22 mouse cellular contexts compared by ENCODE assay signal in the genomic region with DNA sequence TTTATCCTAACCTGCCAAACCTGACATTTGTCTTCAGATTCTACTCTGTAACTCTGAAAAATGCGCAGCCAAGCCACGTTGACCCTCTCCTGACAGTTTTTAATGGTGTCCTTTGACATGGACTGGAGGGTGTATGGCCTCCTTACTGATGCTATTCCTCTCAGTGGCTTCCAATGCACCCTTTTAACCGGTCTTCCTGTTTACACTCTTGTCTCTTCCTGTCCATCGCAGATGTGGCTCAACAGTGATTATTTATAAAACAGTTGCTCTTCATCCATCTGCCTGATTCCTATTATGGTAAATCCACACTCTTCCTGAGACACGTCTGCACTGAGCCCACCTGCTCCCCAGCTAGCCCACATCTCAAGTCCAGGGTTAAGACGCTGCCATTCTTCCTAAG.
"Had no signal": no experiment of that assay in that cellular context is flagged by ENCODE, and none has a peak within 500 bp of the region (broad histone marks: within the 10 kb centered on the region; RNA-seq: fewer than 3 reads in every experiment).

No protein-coding gene starts in this region.

- H3K4me2 ChIP-seq: limb, embryonic 13.5 days; lung, embryonic 14.5 days; midbrain, embryonic 15.5 days; neural tube, embryonic 12.5 days; neural tube, embryonic 15.5 days; stomach, embryonic 15.5 days had no signal

- H3K9ac ChIP-seq: limb, embryonic 13.5 days; liver, embryonic 14.5 days; liver, postnatal 0 days; lung, embryonic 14.5 days; midbrain, embryonic 15.5 days; neural tube, embryonic 12.5 days; neural tube, embryonic 15.5 days; stomach, embryonic 15.5 days had no signal

- H3K36me3 ChIP-seq: stomach, embryonic 15.5 days had no signal

- H3K4me3 ChIP-seq: layer of hippocampus, adult 2 months; limb, embryonic 10.5 days; limb, embryonic 13.5 days; megakaryocyte, embryonic 14.5 days; midbrain, embryonic 10.5 days; midbrain, embryonic 15.5 days; neural tube, embryonic 12.5 days; neural tube, embryonic 15.5 days; stomach, embryonic 15.5 days had no signal

- DNase-seq: kidney, adult 18-20 months; kidney, postnatal 25 days; layer of hippocampus, adult 9-11 months; liver; liver, postnatal 0 days; lung, embryonic 14.5 days; lung, postnatal 14 days; right cerebral cortex, postnatal 25 days; spleen, adult 18-20 months; thymus, postnatal 25 days had no signal

- H3K27me3 ChIP-seq: limb, embryonic 13.5 days; megakaryocyte, embryonic 14.5 days; midbrain, embryonic 15.5 days; neural tube, embryonic 12.5 days; neural tube, embryonic 15.5 days; stomach, embryonic 15.5 days had no signal

- H3K27ac ChIP-seq: layer of hippocampus, adult 2 months; limb, embryonic 10.5 days; limb, embryonic 13.5 days; liver, embryonic 14.5 days; midbrain, embryonic 10.5 days; midbrain, embryonic 15.5 days; neural tube, embryonic 12.5 days; neural tube, embryonic 15.5 days; stomach, embryonic 15.5 days had no signal

- ATAC-seq: inflammation-experienced regulatory T-cells, adult 6 months; intestine, embryonic 16.5 days; liver, postnatal 0 days; midbrain, embryonic 15.5 days had no signal

- H3K9me3 ChIP-seq: limb, embryonic 10.5 days; megakaryocyte, embryonic 14.5 days; midbrain, embryonic 15.5 days; neural tube, embryonic 12.5 days; neural tube, embryonic 15.5 days; stomach, embryonic 15.5 days had no signal
